Mouse (Mus musculus): ENCODE results near the gene Creg1. TPM values are rescaled to one million over a fixed set of nuclear protein-coding genes. Genes with fewer than 3 reads are reported as not detected.

The Creg1 gene
- polyA plus RNA-seq, 1 experiment from 2014 or later, result 49.3 TPM

GRCm38 (mm10) chr1:165771998-165772397 lies 8.5 kb downstream of the Creg1 start:
- no peak overlapping the region for H3K27ac ChIP-seq
- no peaks in the 10 kb centered on the region for H3K9me3 ChIP-seq
- H3K9ac ChIP-seq, result no peak overlapping the region
- peak overlapping the region; percentile 45 for H3K4me2 ChIP-seq (replicated peaks)
- H3K27me3 ChIP-seq, result peaks cover 4% of the 10 kb centered on the region; the same call in 1 of the 2 replicates
- no peak overlapping the region for H3K4me3 ChIP-seq
- peaks cover 3% of the 10 kb centered on the region; the same call in 1 of the 2 replicates for H3K36me3 ChIP-seq
- WGBS, result 54% methylated on average over 9 of the region's 9 CpGs
- no peak for ATAC-seq (ENCODE audit: low FRiP score, low read depth)
- peaks cover 6% of the 10 kb centered on the region; the same call in 1 of the 2 replicates for H3K4me1 ChIP-seq

- Histone ChIP-seq H3K4me2 (replicated peaks) (no peak overlapping the region), H3K4me1 (peaks cover 8% of the 10 kb centered on the region), H3K4me3 (no peak overlapping the region), H3K9me3 (no peaks in the 10 kb centered on the region), H3K27ac (no peak overlapping the region), H3K36me3 (peaks cover 3% of the 10 kb centered on the region; the same call in 1 of the 2 replicates), H3K9ac (no peak overlapping the region), H3K27me3 (0 out of 2 replicates have a peak, but pooled peaks cover 10% of the 10 kb centered on the region)
- no peak for ATAC-seq (ENCODE audit: low FRiP score, low read depth)
- 51% methylated on average over 19 of the region's 19 CpGs for WGBS
Measured at GRCm38 (mm10) chr1:165775518-165776294, 12.2 kb downstream of the Creg1 start.

GRCm38 (mm10) chr1:165779954-165780585 lies 16.5 kb downstream of the Creg1 start:
- Histone ChIP-seq H3K9ac (no peak overlapping the region), H3K27me3 (peaks cover 25% of the 10 kb centered on the region; the same call in 1 of the 2 replicates), H3K4me2 (replicated peaks) (peak overlapping the region; percentile 69), H3K9me3 (no peaks in the 10 kb centered on the region), H3K36me3 (no peaks in the 10 kb centered on the region), H3K4me3 (peak overlapping the region; percentile 38), H3K27ac (no peak overlapping the region), H3K4me1 (peaks cover 12% of the 10 kb centered on the region; the same call in 1 of the 2 replicates)
- 0 out of 2 replicates have a peak, but pooled peaks have one; percentile 17 for ATAC-seq (ENCODE audit: low FRiP score, low read depth)
- WGBS, result 7% methylated on average over 13 of the region's 13 CpGs

GRCm38 (mm10) chr1:165780586-165781111 lies 17.1 kb downstream of the Creg1 start:
- H3K9ac ChIP-seq, result no peak overlapping the region
- ATAC-seq (ENCODE audit: low FRiP score, low read depth), result peak; percentile 53; the same call in 1 of the 2 replicates

GRCm38 (mm10) chr1:165781426-165781825 lies 17.9 kb downstream of the Creg1 start:
- WGBS, result 84% methylated on average over 9 of the region's 9 CpGs
- peaks cover 22% of the 10 kb centered on the region for H3K4me1 ChIP-seq
- no peaks in the 10 kb centered on the region for H3K36me3 ChIP-seq
- H3K27me3 ChIP-seq, result peaks cover 25% of the 10 kb centered on the region; the same call in 1 of the 2 replicates
- H3K27ac ChIP-seq, result no peak overlapping the region
- ATAC-seq (ENCODE audit: low FRiP score, low read depth), result no peak
- no peak overlapping the region for H3K4me2 ChIP-seq (replicated peaks)
- H3K9ac ChIP-seq, result no peak overlapping the region
- H3K4me3 ChIP-seq, result no peak overlapping the region
- no peaks in the 10 kb centered on the region for H3K9me3 ChIP-seq

More at GRCm38 (mm10) chr1:165780586-165781111, 17.1 kb downstream of the Creg1 start:
- H3K9me3 ChIP-seq, result no peaks in the 10 kb centered on the region
- no peaks in the 10 kb centered on the region for H3K36me3 ChIP-seq
- no peak overlapping the region for H3K27ac ChIP-seq
- peaks cover 25% of the 10 kb centered on the region; the same call in 1 of the 2 replicates for H3K27me3 ChIP-seq
- peak overlapping the region; percentile 69 for H3K4me2 ChIP-seq (replicated peaks)
- WGBS, result 3% methylated on average over 20 of the region's 20 CpGs
- H3K4me3 ChIP-seq, result peak overlapping the region; percentile 38
- H3K4me1 ChIP-seq, result peaks cover 14% of the 10 kb centered on the region; the same call in 1 of the 2 replicates

- Histone ChIP-seq H3K9ac (no peak overlapping the region), H3K4me1 (peaks cover 24% of the 10 kb centered on the region), H3K4me2 (replicated peaks) (no peak overlapping the region), H3K9me3 (no peaks in the 10 kb centered on the region), H3K4me3 (no peak overlapping the region), H3K27me3 (peaks cover 25% of the 10 kb centered on the region; the same call in 1 of the 2 replicates), H3K27ac (no peak overlapping the region), H3K36me3 (no peaks in the 10 kb centered on the region)
- 85% methylated on average over 12 of the region's 12 CpGs for WGBS
- ATAC-seq (ENCODE audit: low FRiP score, low read depth), result no peak
Measured at GRCm38 (mm10) chr1:165781911-165782310, 18.4 kb downstream of the Creg1 start.

- Histone ChIP-seq H3K9me3 (no peaks in the 10 kb centered on the region), H3K27ac (no peak overlapping the region), H3K4me1 (peaks cover 21% of the 10 kb centered on the region), H3K4me3 (peak overlapping the region; percentile 4; the same call in 1 of the 2 replicates), H3K27me3 (peaks cover 30% of the 10 kb centered on the region), H3K4me2 (replicated peaks) (peak overlapping the region; percentile 51), H3K9ac (no peak overlapping the region), H3K36me3 (no peaks in the 10 kb centered on the region)
- WGBS, result 14% methylated on average over 11 of the region's 11 CpGs
- ATAC-seq (ENCODE audit: low FRiP score, low read depth), result peak; percentile 74
Measured at GRCm38 (mm10) chr1:165786296-165786695, 22.8 kb downstream of the Creg1 start.

GRCm38 (mm10) chr1:165788511-165788910 lies 25.0 kb downstream of the Creg1 start, which contains the start of gene Cd247:
Cd247 (plus strand) TSS chr1:165788681.
- Histone ChIP-seq H3K27me3 (peaks cover 18% of the 10 kb centered on the region; the same call in 1 of the 2 replicates), H3K4me1 (peaks cover 16% of the 10 kb centered on the region; the same call in 1 of the 2 replicates), H3K4me3 (no peak within 1 kb of the TSS), H3K9ac (no peak within 1 kb of the TSS), H3K9me3 (no peaks in the 10 kb centered on the region), H3K36me3 (no peaks in the 10 kb centered on the region), H3K4me2 (replicated peaks) (no peak within 1 kb of the TSS), H3K27ac (no peak within 1 kb of the TSS)
- no peak for ATAC-seq (ENCODE audit: low FRiP score, low read depth)
- 76% methylated on average over 8 of the region's 8 CpGs for WGBS

GRCm38 (mm10) chr1:165789066-165789660 lies 25.6 kb downstream of the Creg1 start:
- no peak overlapping the region for H3K27ac ChIP-seq
- H3K9me3 ChIP-seq, result no peaks in the 10 kb centered on the region
- H3K9ac ChIP-seq, result no peak overlapping the region
- peaks cover 18% of the 10 kb centered on the region; the same call in 1 of the 2 replicates for H3K27me3 ChIP-seq
- WGBS, result 81% methylated on average over 17 of the region's 17 CpGs
- no peaks in the 10 kb centered on the region for H3K36me3 ChIP-seq
- H3K4me2 ChIP-seq (replicated peaks), result no peak overlapping the region
- peaks cover 16% of the 10 kb centered on the region; the same call in 1 of the 2 replicates for H3K4me1 ChIP-seq
- no peak for ATAC-seq (ENCODE audit: low FRiP score, low read depth)
- no peak overlapping the region for H3K4me3 ChIP-seq

- H3K27me3 ChIP-seq, result peaks cover 18% of the 10 kb centered on the region; the same call in 1 of the 2 replicates
- H3K9me3 ChIP-seq, result no peaks in the 10 kb centered on the region
- 69% methylated on average over 6 of the region's 6 CpGs for WGBS
- ATAC-seq (ENCODE audit: low FRiP score, low read depth), result no peak
- H3K9ac ChIP-seq, result no peak overlapping the region
- H3K36me3 ChIP-seq, result no peaks in the 10 kb centered on the region
- H3K4me3 ChIP-seq, result no peak overlapping the region
- H3K4me2 ChIP-seq (replicated peaks), result no peak overlapping the region
- no peak overlapping the region for H3K27ac ChIP-seq
- peaks cover 16% of the 10 kb centered on the region; the same call in 1 of the 2 replicates for H3K4me1 ChIP-seq
Measured at GRCm38 (mm10) chr1:165789963-165790362, 26.4 kb downstream of the Creg1 start.

GRCm38 (mm10) chr1:165790461-165791210 lies 27.1 kb downstream of the Creg1 start:
- Histone ChIP-seq H3K4me2 (replicated peaks) (no peak overlapping the region), H3K9ac (no peak overlapping the region), H3K9me3 (no peaks in the 10 kb centered on the region), H3K4me1 (peaks cover 13% of the 10 kb centered on the region; the same call in 1 of the 2 replicates), H3K4me3 (no peak overlapping the region), H3K27me3 (peaks cover 21% of the 10 kb centered on the region; the same call in 1 of the 2 replicates), H3K27ac (no peak overlapping the region), H3K36me3 (no peaks in the 10 kb centered on the region)
- WGBS, result 85% methylated on average over 17 of the region's 17 CpGs
- no peak for ATAC-seq (ENCODE audit: low FRiP score, low read depth)

All from limb, embryonic 13.5 days (tissue).